Mouse (Mus musculus) ES-Bruce4 (cell line): ENCODE data around the gene 3110018I06Rik. TPM values are rescaled to one million over a fixed set of nuclear protein-coding genes. Genes with fewer than 3 reads are reported as not detected.

Experiments
- H3K27ac ChIP-seq: 2 replicates; pipeline ENCODE4 v1.5.1; 2012; ENCODE audit warnings: low read length, inconsistent platforms; ENCODE audit not compliant: insufficient read depth
- H3K27me3 ChIP-seq: 2 replicates; pipeline ENCODE4 v1.6.1; 2012; ENCODE audit warnings: mild to moderate bottlenecking, low read length, inconsistent platforms; ENCODE audit not compliant: control insufficient read depth, poor library complexity, insufficient read depth, severe bottlenecking
- H3K36me3 ChIP-seq: 2 replicates; pipeline ENCODE4 v1.6.1; 2012; ENCODE audit warnings: inconsistent platforms, mild to moderate bottlenecking, low read length, moderate library complexity; ENCODE audit not compliant: control insufficient read depth, poor library complexity, insufficient read depth, severe bottlenecking
- H3K4me1 ChIP-seq: one replicate; pipeline ENCODE4 v1.8.1; 2011; ENCODE audit warnings: low read length; ENCODE audit not compliant: control insufficient read depth, insufficient read depth
- H3K4me3 ChIP-seq: 2 replicates; pipeline ENCODE4 v1.5.1; 2011; ENCODE audit warnings: low read depth, mild to moderate bottlenecking, low read length
- H3K9ac ChIP-seq: 2 replicates; pipeline ENCODE4 v1.6.1; 2012; ENCODE audit warnings: low read depth, mild to moderate bottlenecking, inconsistent platforms; ENCODE audit not compliant: poor library complexity, severe bottlenecking
- H3K9me3 ChIP-seq: replicated peaks from 2 replicates; pipeline ENCODE4 v1.6.1; 2012; ENCODE audit warnings: mild to moderate bottlenecking, low read length, inconsistent platforms; ENCODE audit not compliant: control insufficient read depth, poor library complexity, insufficient read depth, severe bottlenecking
- CTCF ChIP-seq: IDR thresholded peaks from one replicate; pipeline ENCODE4 v1.8.1; 2011; ENCODE audit warnings: low read depth, low read length
- EP300 ChIP-seq: IDR thresholded peaks from 2 replicates; pipeline ENCODE4 v1.6.1; 2011; ENCODE audit warnings: low read depth, low read length; ENCODE audit not compliant: insufficient read depth
- POLR2A ChIP-seq: IDR thresholded peaks from one replicate; pipeline ENCODE4 v1.8.1; 2011; ENCODE audit warnings: low read length; ENCODE audit not compliant: insufficient read depth
- polyA plus RNA-seq: library from polyadenylated mRNA; stranded (reverse); fragments of >200 nt; gene quantifications from 2 replicates; pipeline ENCODE4 v1.2.4, GENCODE M21; 2011; ENCODE audit warnings: low read depth; ENCODE audit not compliant: missing spikeins, insufficient read depth, insufficient read length

The 3110018I06Rik gene
- polyA plus RNA-seq = not detected in 2 replicates

- Histone ChIP-seq H3K4me1 (no peaks in the 10 kb centered on the region), H3K4me3 (no peak within 1 kb of the TSS), H3K9ac (no peak within 1 kb of the TSS), H3K9me3 (no peaks in the 10 kb centered on the region; the same call in 1 of the 2 replicates), H3K27me3 (no peaks in the 10 kb centered on the region), H3K36me3 (no peaks in the 10 kb centered on the region), H3K27ac (no peak within 1 kb of the TSS)
- no peak for TF ChIP-seq POLR2A
- TF ChIP-seq EP300 = no peak
- TF ChIP-seq CTCF = no peak
Observed at GRCm38 (mm10) chr12:107488371-107488770, at the start of gene 3110018I06Rik. 3110018I06Rik (plus strand) TSS chr12:107488632.

- H3K27me3 ChIP-seq = no peaks in the 10 kb centered on the region
- TF ChIP-seq POLR2A = no peak
- no peak for TF ChIP-seq EP300
- TF ChIP-seq CTCF = no peak
- H3K27ac ChIP-seq = no peak overlapping the region
- H3K9ac ChIP-seq = no peak overlapping the region
- H3K4me3 ChIP-seq = no peak overlapping the region
- no peaks in the 10 kb centered on the region for H3K36me3 ChIP-seq
- no peaks in the 10 kb centered on the region for H3K9me3 ChIP-seq
- H3K4me1 ChIP-seq = no peaks in the 10 kb centered on the region
Observed at GRCm38 (mm10) chr12:107444681-107445080, 43.8 kb upstream of the 3110018I06Rik start.

- H3K9me3 ChIP-seq = no peaks in the 10 kb centered on the region
- no peaks in the 10 kb centered on the region for H3K27me3 ChIP-seq
- H3K4me3 ChIP-seq = no peak overlapping the region
- no peak for TF ChIP-seq EP300
- no peak for TF ChIP-seq POLR2A
- TF ChIP-seq CTCF = no peak
- no peak overlapping the region for H3K27ac ChIP-seq
- H3K36me3 ChIP-seq = no peaks in the 10 kb centered on the region
- H3K9ac ChIP-seq = no peak overlapping the region
- H3K4me1 ChIP-seq = no peaks in the 10 kb centered on the region
Observed at GRCm38 (mm10) chr12:107457835-107458234, 30.6 kb upstream of the 3110018I06Rik start.

- Histone ChIP-seq H3K36me3 (no peaks in the 10 kb centered on the region), H3K9me3 (no peaks in the 10 kb centered on the region), H3K9ac (no peak overlapping the region)
Observed at GRCm38 (mm10) chr12:107464731-107465130, 23.7 kb upstream of the 3110018I06Rik start.

GRCm38 (mm10) chr12:107476441-107477291 lies 11.8 kb upstream of the 3110018I06Rik start:
- no peak overlapping the region for H3K27ac ChIP-seq

More at GRCm38 (mm10) chr12:107464731-107465130, 23.7 kb upstream of the 3110018I06Rik start:
- Histone ChIP-seq H3K27me3 (no peaks in the 10 kb centered on the region), H3K27ac (no peak overlapping the region), H3K4me1 (no peaks in the 10 kb centered on the region), H3K4me3 (no peak overlapping the region)
- TF ChIP-seq CTCF (no peak), POLR2A (no peak), EP300 (no peak)

GRCm38 (mm10) chr12:107479350-107479749 lies 9.1 kb upstream of the 3110018I06Rik start:
- no peaks in the 10 kb centered on the region for H3K4me1 ChIP-seq
- H3K27me3 ChIP-seq = no peaks in the 10 kb centered on the region
- TF ChIP-seq CTCF (no peak), EP300 (no peak), POLR2A (no peak)
- no peak overlapping the region for H3K27ac ChIP-seq
- no peak overlapping the region for H3K9ac ChIP-seq
- H3K9me3 ChIP-seq = no peaks in the 10 kb centered on the region
- no peak overlapping the region for H3K4me3 ChIP-seq
- no peaks in the 10 kb centered on the region for H3K36me3 ChIP-seq

More at GRCm38 (mm10) chr12:107476441-107477291, 11.8 kb upstream of the 3110018I06Rik start:
- no peaks in the 10 kb centered on the region for H3K9me3 ChIP-seq
- no peaks in the 10 kb centered on the region for H3K4me1 ChIP-seq
- H3K27me3 ChIP-seq = no peaks in the 10 kb centered on the region
- no peak overlapping the region for H3K4me3 ChIP-seq
- H3K9ac ChIP-seq = no peak overlapping the region
- TF ChIP-seq EP300 (no peak), POLR2A (no peak), CTCF (no peak)
- no peaks in the 10 kb centered on the region for H3K36me3 ChIP-seq
